Mouse (Mus musculus): Measurements from ENCODE around the gene Alg5. TPM values are rescaled to one million over a fixed set of nuclear protein-coding genes. Genes with fewer than 3 reads are reported as not detected.
A peak's percentile ranks its signal among the peaks of the same experiment; 100 is the strongest.

Gene Alg5
- polyA plus RNA-seq, 1 experiment from 2014 or later = 47.9 TPM

DNA sequence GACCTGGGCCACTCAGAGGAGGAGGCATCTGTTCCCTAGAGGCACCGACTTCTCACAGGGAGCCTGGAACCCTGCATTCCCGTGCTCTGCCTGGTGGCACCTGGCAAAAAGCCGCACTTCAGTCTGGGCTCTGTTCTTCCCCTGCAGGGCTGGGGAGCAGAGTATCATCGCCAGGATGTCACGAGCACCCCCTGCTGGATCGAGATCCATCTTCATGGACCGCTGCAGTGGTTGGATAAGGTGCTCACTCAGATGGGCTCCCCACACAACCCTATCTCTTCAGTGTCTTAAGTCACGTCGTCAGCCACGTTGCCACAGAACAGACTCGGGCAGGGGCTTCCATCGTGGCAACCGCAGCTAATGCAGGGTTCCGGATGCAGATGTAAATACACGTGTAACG is 61.9 kb downstream of the Alg5 start:
- WGBS = 38% methylated on average over 16 of the region's 16 CpGs
- no peak overlapping the region for H3K27ac ChIP-seq (ENCODE audit: low read depth, low read length)
- no peaks in the 10 kb centered on the region for H3K4me1 ChIP-seq (ENCODE audit: control insufficient read depth, insufficient read depth, low read depth, low read length)
- peaks cover 10% of the 10 kb centered on the region; the same call in 1 of the 2 replicates for H3K9me3 ChIP-seq (ENCODE audit: control insufficient read depth, low read length)
- ATAC-seq = peak; percentile 78
- H3K4me2 ChIP-seq (ENCODE audit: low read length) = no peak overlapping the region
- H3K36me3 ChIP-seq (ENCODE audit: control insufficient read depth, insufficient read depth, low read length) = no peaks in the 10 kb centered on the region
- no peak overlapping the region for H3K4me3 ChIP-seq (ENCODE audit: low read length)
- no peak overlapping the region for H3K9ac ChIP-seq (ENCODE audit: low read depth, low read length)
- H3K27me3 ChIP-seq (replicated peaks; ENCODE audit: control insufficient read depth, insufficient read depth, low read length) = no peaks in the 10 kb centered on the region

Other genes starting within 250 kb of the Alg5 start
- gene Supt20, start 42.7 kb upstream of the Alg5 start, polyA plus RNA-seq (2015; fragmentation: Nextera tagmentation; extraction: Ambion mirVana) = 70.6 and 87.8 TPM in 2 replicates
- gene Gm21958, start 21.2 kb upstream of the Alg5 start, polyA plus RNA-seq (2015; fragmentation: Nextera tagmentation; extraction: Ambion mirVana) = 0.43 TPM in 1 of 2 replicates, not detected in the other
- gene Exosc8, start 146 bp upstream of the Alg5 start, polyA plus RNA-seq (2015; fragmentation: Nextera tagmentation; extraction: Ambion mirVana) = 69.9 and 71.6 TPM in 2 replicates
- gene Smad9, start 20.0 kb downstream of the Alg5 start, polyA plus RNA-seq (2015; fragmentation: Nextera tagmentation; extraction: Ambion mirVana) = 0.57 and 0.90 TPM in 2 replicates
- gene Rfxap, start 72.3 kb downstream of the Alg5 start, polyA plus RNA-seq (2015; fragmentation: Nextera tagmentation; extraction: Ambion mirVana) = 38.8 and 42.0 TPM in 2 replicates
- 1.7 and 1.9 TPM in 2 replicates for gene Sertm1, start 180.3 kb downstream of the Alg5 start, polyA plus RNA-seq (2015; fragmentation: Nextera tagmentation; extraction: Ambion mirVana)

Measured in hindbrain, embryonic 16.5 days (tissue).